Mouse (Mus musculus) testis, postnatal 14 days (tissue): ENCODE results near the gene Med9.

Source experiments
- DNase-seq: peaks from one replicate; pipeline ENCODE4 v3.0.0; 2021; ENCODE audit warnings: low spot score

Gene Med9

GRCm38 (mm10) chr11:59947752-59948400 lies at the start of gene Med9:
TSS of gene Med9 (plus strand) at chr11:59948206.
- peak; percentile 95 for DNase-seq

- no peak for DNase-seq
Measured at GRCm38 (mm10) chr11:59899711-59900685, 48.0 kb upstream of the Med9 start.

GRCm38 (mm10) chr11:59900995-59901394 lies 47.0 kb upstream of the Med9 start:
- no peak for DNase-seq

GRCm38 (mm10) chr11:59902045-59902726 lies 45.8 kb upstream of the Med9 start:
- DNase-seq: peak; percentile 60

GRCm38 (mm10) chr11:59906521-59907123 lies 41.4 kb upstream of the Med9 start:
- no peak for DNase-seq

- DNase-seq: no peak
Measured at GRCm38 (mm10) chr11:59908446-59908845, 39.6 kb upstream of the Med9 start.

- DNase-seq: no peak
Measured at GRCm38 (mm10) chr11:59910586-59910985, 37.4 kb upstream of the Med9 start.

- DNase-seq: no peak
Measured at GRCm38 (mm10) chr11:59911523-59911922, 36.5 kb upstream of the Med9 start.

- DNase-seq: no peak
Measured at GRCm38 (mm10) chr11:59913702-59914101, 34.3 kb upstream of the Med9 start.

- no peak for DNase-seq
Measured at GRCm38 (mm10) chr11:59918014-59918413, 30.0 kb upstream of the Med9 start.

GRCm38 (mm10) chr11:59919401-59919800 lies 28.6 kb upstream of the Med9 start:
- DNase-seq: no peak

- no peak for DNase-seq
Measured at GRCm38 (mm10) chr11:59920331-59920730, 27.7 kb upstream of the Med9 start.

- DNase-seq: no peak
Measured at GRCm38 (mm10) chr11:59921265-59921664, 26.7 kb upstream of the Med9 start.

- no peak for DNase-seq
Measured at GRCm38 (mm10) chr11:59930031-59930430, 18.0 kb upstream of the Med9 start.

GRCm38 (mm10) chr11:59932560-59933337 lies 15.3 kb upstream of the Med9 start:
- no peak for DNase-seq

GRCm38 (mm10) chr11:59933943-59934342 lies 14.1 kb upstream of the Med9 start:
- DNase-seq: no peak

- no peak for DNase-seq
Measured at GRCm38 (mm10) chr11:59937023-59937422, 11.0 kb upstream of the Med9 start.

GRCm38 (mm10) chr11:59937615-59938014 lies 10.4 kb upstream of the Med9 start:
- peak; percentile 80 for DNase-seq

- no peak for DNase-seq
Measured at GRCm38 (mm10) chr11:59939821-59940220, 8.2 kb upstream of the Med9 start.

GRCm38 (mm10) chr11:59940645-59941044 lies 7.4 kb upstream of the Med9 start:
- no peak for DNase-seq

- DNase-seq: peak; percentile 53
Measured at GRCm38 (mm10) chr11:59941391-59941790, 6.6 kb upstream of the Med9 start.
